Mouse (Mus musculus): Measurements from ENCODE around the gene Rrn3.
"Not testable (repeated sequence)": the region's sequence is repeated elsewhere in the genome, so short reads cannot be mapped to it uniquely, and the experiment has no call there.

GRCm38 (mm10) chr16:13793441-13793840 lies 12.9 kb downstream of the Rrn3 start:
- TF ChIP-seq POLR2A (IDR thresholded peaks at IDR 0.05; ENCODE audit: control insufficient read depth, low read depth, low read length); CTCF (IDR thresholded peaks at IDR 0.05; ENCODE audit: control insufficient read depth, insufficient read depth, insufficient replicate concordance, low read depth, low read length): not testable (repeated sequence)
